Mouse (Mus musculus) common myeloid progenitor, adult 5-6 weeks (primary cell): ENCODE measurements around the gene Ptk6. TPM values are rescaled to one million over a fixed set of nuclear protein-coding genes. Genes with fewer than 3 reads are reported as not detected.

Source experiments
- ATAC-seq: replicated peaks from 2 replicates; pipeline ENCODE4 v1.8.0; 2016; ENCODE audit warnings: low read depth, mild to moderate bottlenecking, moderate TSS enrichment, inconsistent platforms; ENCODE audit not compliant: poor library complexity, severe bottlenecking
- total RNA-seq: library from RNA; stranded (forward); fragments of 200-1000, 187-1606 nt; gene quantifications from 2 replicates; pipeline ENCODE4 v1.2.3, GENCODE M21; 2017

Gene Ptk6
- not detected in 2 replicates for total RNA-seq

- no peak for ATAC-seq
Observed at GRCm38 (mm10) chr2:181202422-181202821, at the start of gene Ptk6. TSS of gene Ptk6 (minus strand) at chr2:181202789.

- ATAC-seq: no peak
Observed at GRCm38 (mm10) chr2:181251841-181252240, 49.3 kb upstream of the Ptk6 start.

GRCm38 (mm10) chr2:181249217-181249616 is 46.6 kb upstream of the Ptk6 start:
- ATAC-seq: no peak

- no peak for ATAC-seq
Observed at GRCm38 (mm10) chr2:181245031-181245430, 42.4 kb upstream of the Ptk6 start.

- ATAC-seq: peak; percentile 93
Observed at GRCm38 (mm10) chr2:181243706-181244394, 41.3 kb upstream of the Ptk6 start.

GRCm38 (mm10) chr2:181242314-181242665 is 39.7 kb upstream of the Ptk6 start:
- ATAC-seq: no peak

GRCm38 (mm10) chr2:181241602-181242313 is 39.2 kb upstream of the Ptk6 start, which contains the start of gene Helz2:
TSS of gene Helz2 (minus strand) at chr2:181242027.
- peak; percentile 70 for ATAC-seq

- ATAC-seq: no peak
Observed at GRCm38 (mm10) chr2:181240806-181241440, 38.3 kb upstream of the Ptk6 start.

GRCm38 (mm10) chr2:181239261-181239660 is 36.7 kb upstream of the Ptk6 start:
- ATAC-seq: no peak

- ATAC-seq: no peak
Observed at GRCm38 (mm10) chr2:181238861-181239260, 36.3 kb upstream of the Ptk6 start.

GRCm38 (mm10) chr2:181238091-181238610 is 35.6 kb upstream of the Ptk6 start:
- no peak for ATAC-seq

GRCm38 (mm10) chr2:181237251-181238014 is 34.8 kb upstream of the Ptk6 start:
- ATAC-seq: no peak

GRCm38 (mm10) chr2:181235681-181236566 is 33.3 kb upstream of the Ptk6 start:
- ATAC-seq: no peak

- ATAC-seq: no peak
Observed at GRCm38 (mm10) chr2:181234680-181235079, 32.1 kb upstream of the Ptk6 start.

- no peak for ATAC-seq
Observed at GRCm38 (mm10) chr2:181233443-181233842, 30.9 kb upstream of the Ptk6 start.

GRCm38 (mm10) chr2:181231171-181231570 is 28.6 kb upstream of the Ptk6 start:
- ATAC-seq: no peak

- ATAC-seq: no peak
Observed at GRCm38 (mm10) chr2:181228335-181228734, 25.7 kb upstream of the Ptk6 start.

GRCm38 (mm10) chr2:181227122-181227521 is 24.5 kb upstream of the Ptk6 start:
- ATAC-seq: no peak

- no peak for ATAC-seq
Observed at GRCm38 (mm10) chr2:181224994-181225393, 22.4 kb upstream of the Ptk6 start.
